ENCODE assay signal across 23 mouse cellular contexts in the genomic region with DNA sequence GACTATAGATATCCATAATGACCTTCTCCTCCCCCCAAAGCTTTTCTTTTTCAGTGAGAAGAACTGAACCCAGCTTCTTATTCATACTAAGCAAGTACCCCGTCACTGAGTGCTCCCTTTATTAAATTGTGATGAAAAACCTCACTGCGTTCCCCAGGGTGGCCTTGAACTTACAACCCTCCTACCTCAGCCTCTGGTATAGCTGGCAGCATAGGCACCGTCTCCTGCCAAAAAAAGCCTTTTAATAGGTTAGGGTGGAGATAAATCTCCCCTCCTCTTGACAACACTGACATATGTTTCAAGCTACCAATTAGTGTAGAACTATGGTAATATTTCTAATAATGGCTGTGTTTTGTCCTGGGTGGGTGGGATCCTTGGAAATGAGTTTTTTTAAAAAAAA. TPM values are rescaled to one million over a fixed set of nuclear protein-coding genes. Genes with fewer than 3 reads are reported as not detected.
DNase-seq lines count a peak whose midpoint lies in the region; ATAC-seq lines count a peak whose summit lies in the region.
"Had no signal": no experiment of that assay in that cellular context is flagged by ENCODE, and none has a peak within 500 bp of the region (broad histone marks: within the 10 kb centered on the region; RNA-seq: fewer than 3 reads in every experiment).

No protein-coding gene starts in this region.

- H3K4me1 ChIP-seq in liver, embryonic 12.5 days: no peaks in the 10 kb centered on the region

- DNase-seq in adrenal gland, postnatal 14 days: peak; percentile 5
- no peak for DNase-seq in adrenal gland, postnatal 25 days
- peak; percentile 55 for DNase-seq in heart, adult 11 months
- no peak for DNase-seq in heart, postnatal 14 days
- DNase-seq in NIH3T3 (ENCODE audit: low read depth) (peak; percentile 52), adipocyte (ENCODE audit: low spot score) (peak; percentile 15)
- DNase-seq in lung, postnatal 10 days: no peak
- DNase-seq: adrenal gland, adult 2 months; adrenal gland, adult 8-10 months; adrenal gland, postnatal 10 days; adrenal gland, postnatal 36 days; B cell, adult 2 months; cerebellum, adult 11 months; cerebellum, adult 11-12 months; cerebellum, adult 8-10 months; cerebellum, adult 9-10 months had no signal

- no peak overlapping the region for H3K4me2 ChIP-seq in liver, embryonic 12.5 days

- H3K4me3 ChIP-seq in liver, embryonic 12.5 days: no peak overlapping the region

- ATAC-seq in liver, embryonic 12.5 days: no peak
- ATAC-seq: activated CD4-positive, CD25-positive, alpha-beta regulatory T cell, adult 4 months; CD4-positive, CD25-positive, alpha-beta regulatory T cell, adult 4 months; Patski had no signal

- H3K27me3 ChIP-seq in liver, embryonic 12.5 days (replicated peaks): no peaks in the 10 kb centered on the region
- H3K27me3 ChIP-seq: CH12.LX, Patski had no signal

- no peak overlapping the region for H3K9ac ChIP-seq in liver, embryonic 12.5 days

- H3K9me3 ChIP-seq in liver, embryonic 12.5 days (replicated peaks): no peaks in the 10 kb centered on the region
- H3K9me3 ChIP-seq: G1E had no signal

- H3K27ac ChIP-seq in liver, embryonic 12.5 days: no peak overlapping the region

- WGBS in liver, embryonic 12.5 days (ENCODE audit: insufficient replicate concordance): 74% methylated on average over 3 of the region's 3 CpGs

- intact Hi-C loops in heart, postnatal 14 days (cut with DNase I): no loop called here

- no peaks in the 10 kb centered on the region for H3K36me3 ChIP-seq in liver, embryonic 12.5 days
- H3K36me3 ChIP-seq: G1E had no signal

RNA-seq across cellular contexts. Expression of gene Lhfp, which starts 33.4 kb away (rescaled TPM):
- total RNA-seq in adrenal gland, postnatal 14 days (2021): 24.5 and 26.0 TPM in 2 replicates
- total RNA-seq in adrenal gland, postnatal 25 days (2021): 19.1 and 20.4 TPM in 2 replicates
- 10 to 100 TPM; 65.2 to 73.9 TPM for total RNA-seq in heart, postnatal 14 days (2021)
- 6.3 and 6.9 TPM in 2 replicates for polyA plus RNA-seq in liver, embryonic 12.5 days (2016; fragmentation: Nextera tagmentation; extraction: Ambion mirVana)
- total RNA-seq: CH12.LX, MEL had no signal

RNA-seq across cellular contexts. Expression of gene Cog6, which starts 57.7 kb away (rescaled TPM):
- 31.7 and 31.9 TPM in 2 replicates for total RNA-seq in adrenal gland, postnatal 14 days (2021)
- 33.5 and 39.0 TPM in 2 replicates for total RNA-seq in adrenal gland, postnatal 25 days (2021)
- 10 to 100 TPM; 49.3 to 54.7 TPM for total RNA-seq in heart, postnatal 14 days (2021)
- 19.2 and 21.5 TPM in 2 replicates for polyA plus RNA-seq in liver, embryonic 12.5 days (2016; fragmentation: Nextera tagmentation; extraction: Ambion mirVana)

Comparison
In these comparisons a context has a peak if more than half of its experiments do, and no peak if none do; other contexts are left out.
1. DNase-seq: peak in adrenal gland, postnatal 14 days (single experiment), heart, adult 11 months (single experiment), NIH3T3 (single experiment) and adipocyte (single experiment); none in adrenal gland, postnatal 25 days (single experiment), heart, postnatal 14 days (0 of 2) and lung, postnatal 10 days (single experiment).